Mouse (Mus musculus): ENCODE measurements around the gene Nol4l. TPM values are rescaled to one million over a fixed set of nuclear protein-coding genes. Genes with fewer than 3 reads are reported as not detected.

Nol4l gene
- polyA plus RNA-seq, 1 experiment from 2014 or later = 17.1 TPM

DNA sequence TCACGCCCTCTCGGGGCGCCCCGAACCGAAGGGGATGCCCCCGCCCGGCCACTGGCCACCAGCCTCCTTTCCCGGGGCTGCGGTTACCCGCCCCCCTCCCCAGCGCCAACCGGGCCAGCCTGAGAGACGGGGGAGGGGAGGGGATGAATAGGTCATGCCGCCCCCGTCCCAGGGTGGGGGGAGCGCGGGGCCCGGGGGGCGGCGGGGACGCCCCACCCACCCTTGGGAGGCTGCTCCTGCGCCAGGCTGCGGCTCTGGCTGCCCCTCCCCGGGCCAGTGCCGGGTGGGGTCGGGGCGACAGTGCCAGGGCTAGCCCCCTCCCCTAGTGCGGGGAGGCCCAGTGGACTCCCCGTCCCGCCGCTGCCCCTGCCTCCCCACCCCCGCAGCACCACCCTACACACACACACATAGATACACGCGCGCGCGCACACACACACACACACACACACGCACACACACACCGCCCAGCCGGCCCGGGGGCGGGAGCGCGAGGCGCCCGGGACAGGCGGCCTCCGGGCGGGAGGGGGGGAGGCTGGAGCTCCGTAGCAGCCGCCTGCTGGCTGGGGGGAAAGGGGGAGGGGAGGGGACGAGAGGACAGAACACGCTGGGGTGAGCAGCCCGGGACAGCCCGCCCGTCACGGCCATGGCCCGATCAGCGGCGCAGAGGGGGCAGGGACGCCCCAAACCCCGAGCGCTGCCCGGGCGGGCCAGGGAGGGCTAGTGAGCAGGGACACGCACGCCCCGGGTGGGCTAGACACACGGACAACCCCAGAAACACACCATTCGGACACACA, 1.0 kb downstream of the Nol4l start:
- Histone ChIP-seq H3K4me3 (ENCODE audit: low read length) (peak overlapping the region; percentile 65), H3K9me3 (ENCODE audit: control insufficient read depth, low read length) (no peaks in the 10 kb centered on the region), H3K36me3 (ENCODE audit: control insufficient read depth, insufficient read depth, low read length) (no peaks in the 10 kb centered on the region), H3K27me3 (ENCODE audit: control insufficient read depth, insufficient read depth, low read length) (peaks cover 21% of the 10 kb centered on the region), H3K27ac (ENCODE audit: low read depth, low read length) (peak overlapping the region; percentile 71), H3K4me2 (replicated peaks; ENCODE audit: low read depth, low read length) (peak overlapping the region; percentile 99), H3K9ac (ENCODE audit: low read depth, low read length) (peak overlapping the region; percentile 75), H3K4me1 (ENCODE audit: control insufficient read depth, insufficient read depth, low read length) (peaks cover 21% of the 10 kb centered on the region)
- 0% methylated on average over 26 of the region's 70 CpGs for WGBS
- peak; percentile 28 for ATAC-seq (ENCODE audit: low FRiP score, low TSS enrichment)

DNA sequence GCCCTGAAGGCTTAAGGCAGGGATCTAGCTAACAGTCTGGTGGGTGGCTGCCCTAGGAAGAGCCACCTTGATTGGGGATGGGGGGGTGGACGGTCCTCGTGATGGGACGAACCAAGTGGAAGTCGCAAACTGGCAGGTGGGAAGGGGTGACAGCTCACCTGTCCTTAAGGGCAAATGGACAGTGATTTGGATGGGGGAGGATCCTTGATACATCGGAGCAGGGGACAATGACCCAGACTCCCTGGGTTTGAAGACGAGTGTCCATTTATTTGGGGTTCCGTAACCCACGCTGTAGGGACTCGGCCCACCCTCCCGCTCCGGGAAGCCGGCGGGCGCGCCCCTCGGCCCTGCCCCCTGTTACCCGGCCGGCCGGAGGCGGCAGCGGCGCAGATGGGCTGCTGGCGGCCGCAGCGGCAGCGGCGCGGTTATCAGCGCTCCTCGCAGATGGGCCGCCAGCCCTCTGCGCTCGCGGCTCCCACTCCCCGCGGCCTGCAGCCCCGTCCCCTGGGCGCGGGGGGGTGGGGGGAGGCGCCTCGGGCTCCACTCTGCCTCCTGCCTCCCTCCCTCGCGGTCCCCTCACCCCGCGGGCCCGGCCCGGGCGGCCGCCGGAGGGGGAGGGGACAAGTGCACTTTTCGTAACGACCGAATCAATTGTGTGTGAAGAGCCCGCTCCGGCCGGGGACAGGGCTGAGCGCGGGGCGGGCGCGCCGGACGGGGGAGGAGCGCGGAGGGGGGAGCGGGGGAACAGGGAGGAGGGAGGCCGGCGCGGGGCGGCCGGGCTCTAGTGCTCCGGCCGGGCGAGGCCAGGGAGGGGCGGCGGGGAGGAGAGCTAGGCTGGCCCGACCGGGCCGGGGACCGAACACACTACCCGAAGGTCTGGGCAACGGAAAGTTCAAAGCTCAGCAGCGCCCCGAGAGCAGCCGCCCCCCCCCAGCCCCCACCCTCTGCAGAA, 1.9 kb downstream of the Nol4l start:
- ATAC-seq (ENCODE audit: low FRiP score, low TSS enrichment) = peak; percentile 62
- H3K4me1 ChIP-seq (ENCODE audit: control insufficient read depth, insufficient read depth, low read length) = peaks cover 24% of the 10 kb centered on the region
- peaks cover 21% of the 10 kb centered on the region for H3K27me3 ChIP-seq (ENCODE audit: control insufficient read depth, insufficient read depth, low read length)
- peak overlapping the region; percentile 99 for H3K4me2 ChIP-seq (replicated peaks; ENCODE audit: low read depth, low read length)
- peak overlapping the region; percentile 65 for H3K4me3 ChIP-seq (ENCODE audit: low read length)
- H3K9ac ChIP-seq (ENCODE audit: low read depth, low read length) = peak overlapping the region; percentile 75
- no peaks in the 10 kb centered on the region for H3K9me3 ChIP-seq (ENCODE audit: control insufficient read depth, low read length)
- under 1% methylated on average over 45 of the region's 85 CpGs for WGBS
- H3K36me3 ChIP-seq (ENCODE audit: control insufficient read depth, insufficient read depth, low read length) = no peaks in the 10 kb centered on the region
- peak overlapping the region; percentile 71 for H3K27ac ChIP-seq (ENCODE audit: low read depth, low read length)

DNA sequence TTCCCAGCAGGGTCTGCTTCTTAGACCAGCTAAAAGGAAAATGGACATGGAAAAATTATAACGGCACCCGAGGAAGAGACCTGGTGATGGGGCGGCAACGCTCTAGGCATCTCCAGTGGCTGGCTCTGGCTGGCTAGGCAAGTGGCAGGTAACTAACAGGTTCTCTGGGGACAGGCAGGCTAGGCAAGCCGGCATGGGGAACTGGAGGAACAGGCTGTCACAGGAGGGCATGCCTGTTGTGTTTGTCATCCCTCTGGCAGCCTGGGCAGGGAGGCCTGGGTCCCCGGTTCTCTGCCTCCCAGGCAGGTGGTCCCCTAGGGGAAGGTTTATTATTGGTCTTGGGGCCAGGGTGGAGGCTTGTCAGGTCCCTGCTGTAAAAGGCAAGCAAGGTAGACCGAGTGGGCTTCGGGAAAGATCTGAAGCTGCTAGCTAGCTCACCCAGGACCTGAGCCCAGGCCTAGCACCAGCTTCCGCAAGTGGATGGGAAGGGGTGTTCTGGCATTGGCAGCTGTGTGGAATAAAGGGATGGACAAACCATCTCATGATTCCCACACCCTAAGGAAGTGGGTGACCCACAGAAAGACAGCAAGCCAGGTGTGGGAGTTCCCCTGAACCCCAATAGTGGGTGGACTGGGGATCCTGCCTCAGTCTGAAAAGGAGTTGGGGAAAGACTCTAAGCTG, 2.8 kb downstream of the Nol4l start:
- Histone ChIP-seq H3K27me3 (ENCODE audit: control insufficient read depth, insufficient read depth, low read length) (peaks cover 21% of the 10 kb centered on the region), H3K9ac (ENCODE audit: low read depth, low read length) (no peak overlapping the region), H3K4me2 (replicated peaks; ENCODE audit: low read depth, low read length) (peak overlapping the region; percentile 99; the same call in 1 of the 2 replicates), H3K4me3 (ENCODE audit: low read length) (no peak overlapping the region), H3K27ac (ENCODE audit: low read depth, low read length) (peak overlapping the region; percentile 47; the same call in 1 of the 2 replicates), H3K36me3 (ENCODE audit: control insufficient read depth, insufficient read depth, low read length) (no peaks in the 10 kb centered on the region), H3K4me1 (ENCODE audit: control insufficient read depth, insufficient read depth, low read length) (peaks cover 30% of the 10 kb centered on the region), H3K9me3 (ENCODE audit: control insufficient read depth, low read length) (no peaks in the 10 kb centered on the region)
- 53% methylated on average over 9 of the region's 9 CpGs for WGBS
- no peak for ATAC-seq (ENCODE audit: low FRiP score, low TSS enrichment)

DNA sequence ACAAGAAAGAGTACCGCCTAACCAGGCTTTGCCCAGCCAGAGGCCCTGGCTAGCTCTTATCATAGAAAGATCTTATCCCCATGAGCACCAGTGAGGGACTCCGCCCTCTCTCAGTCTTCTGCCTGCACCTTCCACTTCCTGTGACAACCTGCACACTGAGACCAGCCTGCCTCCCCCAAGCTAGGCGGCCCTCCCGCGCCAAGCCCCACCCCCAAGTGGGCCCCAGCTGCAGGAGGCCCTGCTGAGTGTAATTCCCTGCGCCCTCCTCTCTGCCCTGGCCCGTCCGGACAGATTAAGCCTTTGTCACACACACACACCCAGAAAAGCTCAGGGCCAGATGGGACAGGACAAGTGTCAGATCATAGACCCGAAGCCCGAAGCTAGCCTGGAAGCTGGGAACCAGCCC, 3.9 kb downstream of the Nol4l start:
- WGBS = 5% methylated on average over 10 of the region's 10 CpGs
- peaks cover 31% of the 10 kb centered on the region for H3K4me1 ChIP-seq (ENCODE audit: control insufficient read depth, insufficient read depth, low read length)
- peak overlapping the region; percentile 59 for H3K27ac ChIP-seq (ENCODE audit: low read depth, low read length)
- peaks cover 14% of the 10 kb centered on the region for H3K27me3 ChIP-seq (ENCODE audit: control insufficient read depth, insufficient read depth, low read length)
- no peaks in the 10 kb centered on the region for H3K36me3 ChIP-seq (ENCODE audit: control insufficient read depth, insufficient read depth, low read length)
- H3K4me2 ChIP-seq (replicated peaks; ENCODE audit: low read depth, low read length) = 0 out of 2 replicates have a peak overlapping the region, but pooled peaks have one; percentile 4
- no peaks in the 10 kb centered on the region for H3K9me3 ChIP-seq (ENCODE audit: control insufficient read depth, low read length)
- H3K4me3 ChIP-seq (ENCODE audit: low read length) = no peak overlapping the region
- H3K9ac ChIP-seq (ENCODE audit: low read depth, low read length) = peak overlapping the region; percentile 20; the same call in 1 of the 2 replicates
- ATAC-seq (ENCODE audit: low FRiP score, low TSS enrichment) = peak; percentile 1; the same call in 1 of the 2 replicates

DNA sequence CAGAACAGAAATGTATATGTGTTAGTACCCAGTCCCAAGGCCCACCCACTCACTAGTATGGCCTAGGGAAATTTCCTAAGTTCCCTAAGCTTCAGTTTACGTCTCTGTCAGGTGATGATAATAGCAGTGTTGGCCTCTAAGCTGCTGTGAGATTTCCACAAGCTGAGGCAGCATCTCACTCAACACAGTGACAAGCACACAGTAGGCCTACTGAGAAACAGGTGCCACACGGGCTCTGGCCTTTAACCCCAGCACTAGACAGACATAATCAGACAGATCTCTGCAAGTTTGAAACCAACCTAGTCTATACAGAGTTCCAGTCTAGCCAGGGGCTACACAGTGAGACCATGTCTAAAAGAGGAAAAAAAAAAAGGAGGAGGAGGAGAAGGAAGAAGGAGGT, 5.0 kb downstream of the Nol4l start:
- no peak for ATAC-seq (ENCODE audit: low FRiP score, low TSS enrichment)
- no peaks in the 10 kb centered on the region for H3K36me3 ChIP-seq (ENCODE audit: control insufficient read depth, insufficient read depth, low read length)
- H3K4me3 ChIP-seq (ENCODE audit: low read length) = no peak overlapping the region
- H3K27me3 ChIP-seq (ENCODE audit: control insufficient read depth, insufficient read depth, low read length) = peaks cover 2% of the 10 kb centered on the region; the same call in 1 of the 2 replicates
- H3K4me2 ChIP-seq (replicated peaks; ENCODE audit: low read depth, low read length) = no peak overlapping the region
- no peak overlapping the region for H3K27ac ChIP-seq (ENCODE audit: low read depth, low read length)
- peaks cover 29% of the 10 kb centered on the region for H3K4me1 ChIP-seq (ENCODE audit: control insufficient read depth, insufficient read depth, low read length)
- no peaks in the 10 kb centered on the region for H3K9me3 ChIP-seq (ENCODE audit: control insufficient read depth, low read length)
- H3K9ac ChIP-seq (ENCODE audit: low read depth, low read length) = no peak overlapping the region
- WGBS = 74% methylated on average over 2 of the region's 2 CpGs

DNA sequence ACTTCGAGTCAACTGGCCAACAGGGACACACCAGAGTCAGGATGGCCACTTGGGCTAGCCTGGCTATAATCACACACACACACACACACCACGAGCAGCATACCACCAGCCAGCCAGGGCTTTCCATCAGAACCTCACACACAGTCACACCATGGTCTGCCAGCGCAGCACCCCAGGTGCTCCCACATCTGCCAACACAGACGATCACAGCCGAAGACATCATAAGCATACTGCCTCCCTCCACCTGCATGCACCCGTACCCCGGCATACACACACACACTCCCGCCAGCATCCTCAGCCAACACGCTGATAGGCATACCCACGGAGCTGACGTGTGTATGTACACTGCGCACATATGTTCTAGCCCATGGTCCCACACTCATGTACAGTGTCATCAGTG, 6.1 kb downstream of the Nol4l start:
- Histone ChIP-seq H3K27ac (ENCODE audit: low read depth, low read length) (no peak overlapping the region), H3K4me2 (replicated peaks; ENCODE audit: low read depth, low read length) (no peak overlapping the region), H3K36me3 (ENCODE audit: control insufficient read depth, insufficient read depth, low read length) (no peaks in the 10 kb centered on the region), H3K4me1 (ENCODE audit: control insufficient read depth, insufficient read depth, low read length) (peaks cover 29% of the 10 kb centered on the region), H3K4me3 (ENCODE audit: low read length) (no peak overlapping the region), H3K9me3 (ENCODE audit: control insufficient read depth, low read length) (no peaks in the 10 kb centered on the region), H3K27me3 (ENCODE audit: control insufficient read depth, insufficient read depth, low read length) (no peaks in the 10 kb centered on the region; the same call in 1 of the 2 replicates), H3K9ac (ENCODE audit: low read depth, low read length) (no peak overlapping the region)
- ATAC-seq (ENCODE audit: low FRiP score, low TSS enrichment) = no peak
- 93% methylated on average over 12 of the region's 12 CpGs for WGBS

DNA sequence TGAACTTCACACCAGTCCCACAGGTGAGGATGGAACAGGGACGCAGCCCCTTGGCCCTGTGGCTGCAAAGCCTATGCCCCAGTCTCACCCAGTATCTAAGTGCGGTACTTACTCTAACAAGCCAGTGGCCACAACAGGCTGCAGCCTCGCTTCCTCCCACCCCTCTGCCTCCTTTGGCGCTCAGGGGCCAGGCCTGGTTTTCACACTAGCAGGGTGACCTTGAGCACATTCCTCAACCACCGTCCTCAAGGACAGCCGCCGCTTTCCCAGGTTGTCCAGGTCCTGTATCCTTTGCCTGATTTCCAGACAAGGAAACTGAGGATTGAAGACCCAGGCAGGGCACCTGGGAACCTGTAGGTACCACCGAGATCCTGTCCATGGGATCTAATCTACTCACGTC, 6.6 kb downstream of the Nol4l start:
- H3K9me3 ChIP-seq (ENCODE audit: control insufficient read depth, low read length) = no peaks in the 10 kb centered on the region
- ATAC-seq (ENCODE audit: low FRiP score, low TSS enrichment) = no peak
- no peak overlapping the region for H3K27ac ChIP-seq (ENCODE audit: low read depth, low read length)
- no peak overlapping the region for H3K9ac ChIP-seq (ENCODE audit: low read depth, low read length)
- H3K4me2 ChIP-seq (replicated peaks; ENCODE audit: low read depth, low read length) = no peak overlapping the region
- no peaks in the 10 kb centered on the region; the same call in 1 of the 2 replicates for H3K27me3 ChIP-seq (ENCODE audit: control insufficient read depth, insufficient read depth, low read length)
- H3K36me3 ChIP-seq (ENCODE audit: control insufficient read depth, insufficient read depth, low read length) = no peaks in the 10 kb centered on the region
- 63% methylated on average over 9 of the region's 9 CpGs for WGBS
- H3K4me1 ChIP-seq (ENCODE audit: control insufficient read depth, insufficient read depth, low read length) = peaks cover 29% of the 10 kb centered on the region
- H3K4me3 ChIP-seq (ENCODE audit: low read length) = no peak overlapping the region

DNA sequence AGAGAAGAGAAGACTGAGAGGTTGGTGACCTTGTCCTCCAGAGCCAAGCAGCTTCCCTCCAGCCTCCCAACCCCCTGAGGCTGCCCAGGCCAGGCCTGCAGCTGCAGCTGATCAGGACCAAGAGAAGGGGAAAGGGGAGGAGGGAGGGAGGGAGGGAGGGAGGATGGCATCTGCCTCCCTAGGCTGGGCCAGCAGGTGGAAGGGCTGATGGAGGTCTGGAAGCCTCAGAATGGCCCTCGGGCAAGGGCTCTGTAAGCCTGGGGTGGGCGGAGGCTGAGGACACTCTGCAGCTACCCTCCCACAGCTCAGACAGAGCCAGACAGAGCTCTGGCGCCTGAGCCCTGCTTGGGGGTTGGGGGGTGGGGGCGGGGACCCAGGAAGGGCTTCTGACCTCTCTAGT, 7.5 kb downstream of the Nol4l start:
- ATAC-seq (ENCODE audit: low FRiP score, low TSS enrichment) = peak; percentile 63
- 27% methylated on average over 4 of the region's 4 CpGs for WGBS
- Histone ChIP-seq H3K36me3 (ENCODE audit: control insufficient read depth, insufficient read depth, low read length) (no peaks in the 10 kb centered on the region), H3K27ac (ENCODE audit: low read depth, low read length) (no peak overlapping the region), H3K27me3 (ENCODE audit: control insufficient read depth, insufficient read depth, low read length) (no peaks in the 10 kb centered on the region; the same call in 1 of the 2 replicates), H3K9ac (ENCODE audit: low read depth, low read length) (no peak overlapping the region), H3K9me3 (ENCODE audit: control insufficient read depth, low read length) (no peaks in the 10 kb centered on the region), H3K4me3 (ENCODE audit: low read length) (no peak overlapping the region), H3K4me2 (replicated peaks; ENCODE audit: low read depth, low read length) (no peak overlapping the region), H3K4me1 (ENCODE audit: control insufficient read depth, insufficient read depth, low read length) (peaks cover 29% of the 10 kb centered on the region)
